Mouse (Mus musculus) cerebral cortex, adult 2 months (tissue): Measurements from ENCODE around the gene Paqr8.

Source experiments
- whole genome bisulfite sequencing: fragments of 180-500 bp; shearing (Covaris S2); methylation state at CpG from one replicate; pipeline ENCODE4 v1.1.7; 2018; 5-methylcytosine and 5-hydroxymethylcytosine counted together

Paqr8 gene

GRCm38 (mm10) chr1:20974341-20975135 is 84.1 kb downstream of the Paqr8 start:
- WGBS, result 75% methylated on average over 9 of the region's 9 CpGs

- 90% methylated on average over 1 of the region's 1 CpGs for WGBS
These were observed 90.1 kb downstream of the Paqr8 start for GRCm38 (mm10) chr1:20980553-20980952.

- WGBS, result 76% methylated on average over 6 of the region's 6 CpGs
These were observed 91.4 kb downstream of the Paqr8 start for GRCm38 (mm10) chr1:20981764-20982163.

- WGBS, result 66% methylated on average over 2 of the region's 2 CpGs
These were observed 93.7 kb downstream of the Paqr8 start for GRCm38 (mm10) chr1:20984103-20984502.

GRCm38 (mm10) chr1:20984582-20984981 is 94.2 kb downstream of the Paqr8 start:
- 66% methylated on average over 4 of the region's 4 CpGs for WGBS

- WGBS, result 74% methylated on average over 10 of the region's 10 CpGs
These were observed 96.1 kb downstream of the Paqr8 start for GRCm38 (mm10) chr1:20986378-20987056.
